Mouse (Mus musculus) limb, embryonic 13.5 days (tissue): ENCODE results near the gene Ufd1. TPM values are rescaled to one million over a fixed set of nuclear protein-coding genes. Genes with fewer than 3 reads are reported as not detected.
A peak's percentile ranks its signal among the peaks of the same experiment; 100 is the strongest.
"Not testable (repeated sequence)": the region's sequence is repeated elsewhere in the genome, so short reads cannot be mapped to it uniquely, and the experiment has no call there.

Source experiments
- ATAC-seq: fragments of 200-750 bp; cut with Nextera tagmentation; 2 replicates; pipeline ENCODE4 v1.8.0; 2017; ENCODE audit warnings: low read depth, moderate number of reproducible peaks, moderate TSS enrichment; ENCODE audit not compliant: low FRiP score
- H3K27ac ChIP-seq: fragments of 300-500 bp; sonication (generic); 2 replicates; pipeline ENCODE4 v1.5.1; 2015; ENCODE audit warnings: inconsistent platforms, mild to moderate bottlenecking, moderate library complexity
- H3K27me3 ChIP-seq: fragments of 300-500 bp; sonication (generic); 2 replicates; pipeline ENCODE4 v1.6.1; 2015; ENCODE audit warnings: mild to moderate bottlenecking, inconsistent platforms
- H3K36me3 ChIP-seq: fragments of 300-500 bp; sonication (generic); 2 replicates; pipeline ENCODE4 v1.6.1; 2015; ENCODE audit warnings: inconsistent platforms, mild to moderate bottlenecking, moderate library complexity
- H3K4me1 ChIP-seq: fragments of 300-500 bp; sonication (generic); 2 replicates; pipeline ENCODE4 v1.6.1; 2015; ENCODE audit warnings: inconsistent platforms
- H3K4me2 ChIP-seq: fragments of 300-500 bp; sonication (generic); replicated peaks from 2 replicates; pipeline ENCODE4 v1.6.1; 2015; ENCODE audit warnings: inconsistent platforms, mild to moderate bottlenecking, moderate library complexity
- H3K4me3 ChIP-seq: fragments of 300-500 bp; sonication (generic); 2 replicates; pipeline ENCODE4 v1.5.1; 2015; ENCODE audit warnings: moderate library complexity, mild to moderate bottlenecking, inconsistent platforms
- H3K9ac ChIP-seq: fragments of 300-500 bp; sonication (generic); 2 replicates; pipeline ENCODE4 v1.6.1; 2015; ENCODE audit warnings: mild to moderate bottlenecking, inconsistent platforms
- H3K9me3 ChIP-seq: fragments of 300-500 bp; sonication (generic); 2 replicates; pipeline ENCODE4 v1.6.1; 2016; ENCODE audit warnings: inconsistent platforms
- WGBS: fragments of 180-500 bp; shearing (Covaris S2); methylation state at CpG from one replicate; pipeline ENCODE4 v1.1.7; 2015; 5-methylcytosine and 5-hydroxymethylcytosine counted together
- polyA plus RNA-seq: library from polyadenylated mRNA; unstranded; fragments of >200 nt; fragmentation: Nextera tagmentation; extraction: Ambion mirVana; gene quantifications from 2 replicates; pipeline ENCODE4 v1.2.1, GENCODE M21; 2015

The Ufd1 gene
- polyA plus RNA-seq, 1 experiment from 2014 or later: 117 TPM

DNA sequence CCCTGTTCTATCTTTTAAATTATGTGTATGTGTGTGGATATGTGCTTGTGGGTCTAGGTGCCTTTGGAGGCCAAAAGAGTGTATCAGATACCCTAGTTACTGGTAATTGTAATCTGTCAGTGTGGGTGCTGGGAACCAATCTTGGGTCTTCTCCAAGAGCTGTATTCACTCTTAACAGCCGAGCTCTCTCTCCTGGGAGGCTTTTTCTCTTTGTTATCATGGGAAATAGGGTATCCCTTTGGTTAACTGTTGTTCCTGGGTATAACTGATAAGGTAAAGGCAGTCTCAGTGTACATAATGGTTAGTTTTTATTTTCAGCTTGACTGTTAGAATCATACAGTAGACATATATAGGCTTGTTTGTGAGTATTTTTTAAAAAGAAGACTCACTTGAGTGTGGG is 10.8 kb downstream of the Ufd1 start:
- no peak overlapping the region for H3K4me2 ChIP-seq
- WGBS: 97% methylated on average over 1 of the region's 1 CpGs
- H3K36me3 ChIP-seq: peaks cover 98% of the 10 kb centered on the region
- no peak for ATAC-seq
- no peaks in the 10 kb centered on the region for H3K9me3 ChIP-seq
- no peak overlapping the region for H3K9ac ChIP-seq
- H3K27ac ChIP-seq: no peak overlapping the region
- H3K27me3 ChIP-seq: no peaks in the 10 kb centered on the region
- H3K4me1 ChIP-seq: no peaks in the 10 kb centered on the region
- H3K4me3 ChIP-seq: no peak overlapping the region

GRCm38 (mm10) chr16:18822925-18823324 is 11.3 kb downstream of the Ufd1 start:
- Histone ChIP-seq H3K27me3 (no peaks in the 10 kb centered on the region), H3K9me3 (no peaks in the 10 kb centered on the region), H3K36me3 (peaks cover 98% of the 10 kb centered on the region), H3K4me2 (no peak overlapping the region), H3K9ac (no peak overlapping the region), H3K27ac (no peak overlapping the region), H3K4me1 (no peaks in the 10 kb centered on the region), H3K4me3 (no peak overlapping the region)
- WGBS: 86% methylated on average over 4 of the region's 4 CpGs
- ATAC-seq: no peak

DNA sequence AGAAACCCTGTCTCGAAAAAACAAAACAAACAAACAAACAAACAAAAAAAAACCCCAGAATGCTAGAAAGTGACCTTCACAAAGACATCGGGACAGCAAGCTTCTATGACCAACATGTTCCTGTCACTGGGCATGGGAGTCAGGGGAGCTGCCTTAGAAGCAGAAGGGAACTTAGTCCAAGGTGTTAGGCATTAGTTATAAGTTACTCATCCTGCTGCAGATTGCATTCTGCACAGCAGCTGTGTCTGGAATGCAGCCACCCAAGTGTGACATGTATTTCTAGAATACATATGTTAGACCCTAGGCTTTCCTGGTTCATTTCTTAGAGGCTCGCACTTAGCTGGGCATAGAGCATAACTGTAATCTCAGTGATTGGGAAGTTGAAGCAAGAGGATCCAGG is 17.1 kb downstream of the Ufd1 start:
- 93% methylated on average over 3 of the region's 3 CpGs for WGBS
- Histone ChIP-seq H3K9me3 (no peaks in the 10 kb centered on the region), H3K4me2 (no peak overlapping the region), H3K27me3 (no peaks in the 10 kb centered on the region), H3K9ac (no peak overlapping the region), H3K36me3 (peaks cover 97% of the 10 kb centered on the region), H3K27ac (no peak overlapping the region), H3K4me1 (no peaks in the 10 kb centered on the region), H3K4me3 (no peak overlapping the region)
- no peak for ATAC-seq

GRCm38 (mm10) chr16:18829102-18829501 is 17.5 kb downstream of the Ufd1 start:
- Histone ChIP-seq H3K4me2 (no peak overlapping the region), H3K27me3 (no peaks in the 10 kb centered on the region), H3K4me3 (no peak overlapping the region), H3K9ac (no peak overlapping the region), H3K36me3 (peaks cover 97% of the 10 kb centered on the region), H3K4me1 (no peaks in the 10 kb centered on the region), H3K9me3 (no peaks in the 10 kb centered on the region), H3K27ac (no peak overlapping the region)
- no peak for ATAC-seq
- 94% methylated on average over 6 of the region's 6 CpGs for WGBS

DNA sequence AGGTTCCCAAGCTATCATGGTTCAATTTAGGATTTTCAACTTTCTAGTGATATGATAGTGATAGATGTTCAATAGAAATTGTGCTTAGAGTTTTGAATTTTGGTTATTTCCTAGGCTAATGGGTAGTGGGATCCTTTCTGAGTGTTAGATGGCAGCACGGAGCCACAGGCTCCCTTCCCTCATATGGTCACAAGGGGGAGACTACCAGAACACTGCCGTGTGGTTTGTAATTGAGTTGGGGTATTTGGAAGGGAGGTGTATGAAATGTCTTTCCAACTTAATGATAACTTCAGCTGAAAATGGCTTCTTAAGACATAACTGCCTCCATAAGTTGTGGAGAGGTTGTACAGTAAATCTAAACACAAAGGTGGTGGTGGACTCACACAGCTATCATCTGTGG is 21.9 kb downstream of the Ufd1 start:
- peaks cover 75% of the 10 kb centered on the region for H3K36me3 ChIP-seq
- 75% methylated on average over 2 of the region's 2 CpGs for WGBS
- ATAC-seq: no peak

DNA sequence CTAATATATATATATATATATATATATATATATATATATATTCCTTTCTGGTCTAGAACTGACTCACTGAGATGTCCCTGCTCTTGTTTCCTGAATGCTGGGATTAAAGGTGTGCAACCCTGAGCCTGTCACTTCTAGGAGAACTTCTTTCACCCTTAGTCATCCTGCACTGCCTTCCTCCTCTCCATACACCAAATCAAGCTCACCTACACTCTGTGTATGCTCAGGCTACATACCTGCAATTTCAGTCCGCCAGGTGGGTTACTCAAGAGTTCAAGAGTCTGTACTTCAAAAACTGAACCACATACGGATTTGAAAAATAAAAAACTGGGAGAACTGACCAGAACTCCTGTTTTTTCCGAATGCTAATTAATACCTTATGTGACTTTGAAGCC is 24.5 kb downstream of the Ufd1 start:
- ATAC-seq: peak; percentile 24; the same call in 1 of the 2 replicates
- Histone ChIP-seq H3K4me1 (no peaks in the 10 kb centered on the region), H3K4me3 (peak overlapping the region; percentile 93), H3K27ac (no peak overlapping the region), H3K27me3 (no peaks in the 10 kb centered on the region), H3K9me3 (no peaks in the 10 kb centered on the region), H3K36me3 (peaks cover 60% of the 10 kb centered on the region), H3K9ac (peak overlapping the region; percentile 84; the same call in 1 of the 2 replicates), H3K4me2 (peak overlapping the region; percentile 74)
- WGBS: 24% methylated on average over 3 of the region's 3 CpGs

More for the DNA sequence above, 21.9 kb downstream of the Ufd1 start:
- Histone ChIP-seq H3K4me1 (no peaks in the 10 kb centered on the region), H3K9ac (no peak overlapping the region), H3K4me3 (no peak overlapping the region), H3K4me2 (no peak overlapping the region), H3K9me3 (no peaks in the 10 kb centered on the region), H3K27me3 (no peaks in the 10 kb centered on the region), H3K27ac (no peak overlapping the region)

GRCm38 (mm10) chr16:18836468-18837208 is 25.1 kb downstream of the Ufd1 start, which contains the start of the genes 2510002D24Rik and Gm28539:
TSS of gene 2510002D24Rik (plus strand) at chr16:18836578.
TSS of gene Gm28539 (plus strand) at chr16:18836584.
- peak within 1 kb of the TSS; percentile 75 for H3K27ac ChIP-seq
- peak within 1 kb of the TSS; percentile 74 for H3K4me2 ChIP-seq
- peak within 1 kb of the TSS; percentile 84 for H3K9ac ChIP-seq
- H3K4me1 ChIP-seq: no peaks in the 10 kb centered on the region
- no peaks in the 10 kb centered on the region for H3K9me3 ChIP-seq
- ATAC-seq: peak; percentile 99
- WGBS: under 1% methylated on average over 46 of the region's 46 CpGs
- no peaks in the 10 kb centered on the region for H3K27me3 ChIP-seq
- peaks cover 59% of the 10 kb centered on the region for H3K36me3 ChIP-seq
- peak within 1 kb of the TSS; percentile 93 for H3K4me3 ChIP-seq

- 98% methylated on average over 4 of the region's 4 CpGs for WGBS
These were observed 26.8 kb downstream of the Ufd1 start for GRCm38 (mm10) chr16:18838346-18838745.

DNA sequence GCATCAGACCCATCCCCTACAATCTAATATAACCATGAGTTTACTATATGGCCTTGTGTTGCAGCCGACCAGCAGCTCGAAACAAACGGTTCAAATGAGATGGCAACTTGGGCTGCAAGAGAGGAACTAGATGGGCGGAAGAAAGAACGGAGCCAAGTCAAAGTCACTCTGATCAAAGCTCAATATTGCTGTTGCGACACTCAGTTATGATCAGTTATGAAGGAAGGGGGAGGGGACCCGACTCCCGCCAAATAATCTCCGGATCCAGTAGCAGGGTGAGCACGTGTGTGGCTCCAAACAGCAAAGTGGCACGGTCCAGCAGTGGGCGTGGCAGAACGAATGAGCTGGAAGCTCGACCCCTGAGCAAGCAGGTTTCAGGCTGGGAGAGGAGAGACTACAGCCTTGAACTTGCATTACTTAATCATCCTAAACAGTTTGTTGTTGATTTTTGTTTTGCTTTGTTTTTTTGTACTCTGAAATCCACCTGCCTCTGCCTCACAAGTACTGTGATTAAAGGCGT is 34.8 kb downstream of the Ufd1 start:
- ATAC-seq: no peak
- Histone ChIP-seq H3K27ac (no peak overlapping the region), H3K9me3 (peaks cover 9% of the 10 kb centered on the region; the same call in 1 of the 2 replicates), H3K4me2 (no peak overlapping the region), H3K4me1 (no peaks in the 10 kb centered on the region), H3K9ac (no peak overlapping the region), H3K4me3 (no peak overlapping the region), H3K27me3 (no peaks in the 10 kb centered on the region), H3K36me3 (peaks cover 2% of the 10 kb centered on the region; the same call in 1 of the 2 replicates)
- WGBS: 90% methylated on average over 15 of the region's 15 CpGs

More at GRCm38 (mm10) chr16:18838346-18838745, 26.8 kb downstream of the Ufd1 start:
- Histone ChIP-seq H3K9ac (no peak overlapping the region), H3K27ac (no peak overlapping the region), H3K4me3 (no peak overlapping the region), H3K4me1 (no peaks in the 10 kb centered on the region), H3K9me3 (no peaks in the 10 kb centered on the region), H3K4me2 (no peak overlapping the region), H3K36me3 (peaks cover 42% of the 10 kb centered on the region), H3K27me3 (no peaks in the 10 kb centered on the region)
- ATAC-seq: no peak

- H3K9me3 ChIP-seq, H3K9ac ChIP-seq, H3K27me3 ChIP-seq, H3K4me2 ChIP-seq, H3K4me3 ChIP-seq, H3K27ac ChIP-seq, ATAC-seq, H3K4me1 ChIP-seq, H3K36me3 ChIP-seq: not testable (repeated sequence)
- WGBS: 93% methylated on average over 14 of the region's 17 CpGs
These were observed 38.1 kb downstream of the Ufd1 start for GRCm38 (mm10) chr16:18849521-18850190.

DNA sequence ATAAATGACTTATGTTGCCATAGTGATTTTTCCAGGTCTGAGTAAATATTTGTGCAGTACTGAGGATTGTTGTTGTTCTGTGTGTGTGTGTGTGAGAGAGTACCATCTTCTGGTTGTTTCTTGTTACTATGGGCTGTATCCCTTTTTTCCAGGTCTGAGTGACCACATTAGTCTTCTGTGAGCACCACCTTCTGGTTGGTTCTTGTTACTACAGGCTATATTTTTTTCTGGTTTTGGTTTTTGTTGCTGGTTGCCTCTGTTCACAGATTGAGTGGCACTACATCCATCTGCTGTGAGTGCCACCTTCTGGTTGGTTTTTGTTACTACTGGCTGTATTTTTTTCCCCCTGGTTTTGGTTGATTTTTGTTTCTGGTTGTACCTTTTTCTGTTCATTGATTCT is 47.0 kb downstream of the Ufd1 start:
- Histone ChIP-seq H3K4me1 (no peaks in the 10 kb centered on the region), H3K4me2 (no peak overlapping the region), H3K27ac (no peak overlapping the region), H3K9ac (no peak overlapping the region), H3K4me3 (no peak overlapping the region), H3K9me3 (no peaks in the 10 kb centered on the region; the same call in 1 of the 2 replicates), H3K27me3 (no peaks in the 10 kb centered on the region), H3K36me3 (no peaks in the 10 kb centered on the region)
- ATAC-seq: no peak

DNA sequence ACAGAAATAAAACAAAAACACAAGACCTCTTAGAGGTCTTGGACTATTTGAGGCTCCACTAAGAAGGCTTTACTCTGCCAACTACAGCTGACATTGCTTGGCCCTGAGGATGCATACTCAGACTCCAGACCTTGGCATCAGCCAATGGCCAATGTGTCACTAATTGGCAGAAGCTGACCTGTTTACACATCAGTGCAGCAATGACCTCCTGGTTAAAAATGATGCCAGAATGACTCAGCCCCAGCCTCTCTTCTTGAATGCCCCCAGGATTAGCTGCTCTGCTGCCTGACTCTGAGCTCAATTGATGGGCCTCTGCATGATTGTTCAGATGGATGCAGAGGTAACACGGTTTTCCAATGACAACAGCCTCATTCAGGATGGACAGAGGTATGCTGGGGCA is 48.6 kb downstream of the Ufd1 start:
- no peaks in the 10 kb centered on the region for H3K27me3 ChIP-seq
- no peaks in the 10 kb centered on the region for H3K4me1 ChIP-seq
- WGBS: 83% methylated on average over 1 of the region's 1 CpGs
- H3K4me2 ChIP-seq: no peak overlapping the region
- no peaks in the 10 kb centered on the region for H3K36me3 ChIP-seq
- no peak overlapping the region for H3K27ac ChIP-seq
- no peaks in the 10 kb centered on the region; the same call in 1 of the 2 replicates for H3K9me3 ChIP-seq
- ATAC-seq: no peak
- no peak overlapping the region for H3K9ac ChIP-seq
- H3K4me3 ChIP-seq: no peak overlapping the region
